8 mouse cellular contexts compared by ENCODE assay signal in the genomic region with DNA sequence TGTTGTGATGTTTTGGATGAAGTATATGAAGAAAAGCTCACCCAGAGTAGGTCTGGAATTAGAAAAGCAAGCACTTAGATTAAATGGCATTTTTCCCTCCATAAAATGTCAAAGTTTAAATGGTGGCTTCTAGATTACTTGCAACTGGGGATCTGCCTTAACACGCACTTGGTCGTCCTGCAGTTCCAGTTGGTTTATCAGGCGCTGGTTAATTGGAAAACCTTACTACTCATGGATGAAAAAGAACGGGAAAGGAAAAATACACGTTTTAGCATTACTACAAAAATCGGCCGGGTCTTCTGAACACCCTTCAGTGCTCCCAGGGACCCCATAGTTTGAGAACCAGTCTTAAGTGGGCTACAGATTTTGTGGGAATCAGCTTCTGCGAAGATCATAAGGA. TPM values are rescaled to one million over a fixed set of nuclear protein-coding genes. Genes with fewer than 3 reads are reported as not detected.
DNase-seq lines count a peak whose midpoint lies in the region; ATAC-seq and TF ChIP-seq lines count a peak whose summit lies in the region.

No protein-coding gene starts in this region.

- no peak for TF ChIP-seq POLR2A in cortical plate, adult 2 months (IDR thresholded peaks at IDR 0.05; ENCODE audit: extremely low read depth, insufficient read depth, low read length)

- DNase-seq in kidney, postnatal 14 days = no peak
- no peak for DNase-seq in adrenal gland, postnatal 4 days (ENCODE audit: low spot score in 2 of 2)
- DNase-seq in embryo, embryonic 10 days (ENCODE audit: low spot score) = no peak

- no peaks in the 10 kb centered on the region for H3K36me3 ChIP-seq in kidney, embryonic 16.5 days (ENCODE audit: insufficient read depth, low read length)
- H3K36me3 ChIP-seq in hindbrain, embryonic 15.5 days = no peaks in the 10 kb centered on the region
- H3K36me3 ChIP-seq in midbrain, embryonic 16.5 days (ENCODE audit: control insufficient read depth, insufficient read depth, low read length) = no peaks in the 10 kb centered on the region

- 24% methylated on average over 8 of the region's 8 CpGs for WGBS in kidney, embryonic 16.5 days
- 36% methylated on average over 8 of the region's 8 CpGs for WGBS in hindbrain, embryonic 15.5 days
- WGBS in midbrain, embryonic 16.5 days = 36% methylated on average over 8 of the region's 8 CpGs

- ATAC-seq in kidney, embryonic 16.5 days (ENCODE audit: low FRiP score, low TSS enrichment) = no peak
- no peak for ATAC-seq in hindbrain, embryonic 15.5 days (ENCODE audit: low FRiP score, low read depth)
- no peak for ATAC-seq in midbrain, embryonic 16.5 days
- ATAC-seq in megakaryocyte progenitor cell, adult 5-6 weeks (replicated peaks; ENCODE audit: poor library complexity) = no peak

- peak overlapping the region; percentile 89 for H3K9ac ChIP-seq in kidney, embryonic 16.5 days (replicated peaks; ENCODE audit: low read length)
- peak overlapping the region; percentile 90 for H3K9ac ChIP-seq in hindbrain, embryonic 15.5 days
- peak overlapping the region; percentile 74 for H3K9ac ChIP-seq in midbrain, embryonic 16.5 days (ENCODE audit: low read depth, low read length)

- peak overlapping the region; percentile 98 for H3K27ac ChIP-seq in kidney, embryonic 16.5 days (ENCODE audit: low read length)
- H3K27ac ChIP-seq in cortical plate, adult 2 months (ENCODE audit: insufficient read depth, low read length) = no peak overlapping the region
- H3K27ac ChIP-seq in hindbrain, embryonic 15.5 days (replicated peaks) = peak overlapping the region; percentile 91; the same call in 1 of the 2 replicates
- no peak overlapping the region for H3K27ac ChIP-seq in midbrain, embryonic 16.5 days (ENCODE audit: low read length)

- TF ChIP-seq CTCF in cortical plate, adult 2 months (IDR thresholded peaks at IDR 0.05; ENCODE audit: extremely low read depth, insufficient read depth, low read length) = no peak

- H3K9me3 ChIP-seq in kidney, embryonic 16.5 days (ENCODE audit: low read length) = no peaks in the 10 kb centered on the region
- H3K9me3 ChIP-seq in hindbrain, embryonic 15.5 days = no peaks in the 10 kb centered on the region
- no peaks in the 10 kb centered on the region for H3K9me3 ChIP-seq in midbrain, embryonic 16.5 days (replicated peaks; ENCODE audit: control insufficient read depth, low read length, poor library complexity, severe bottlenecking)

- H3K4me1 ChIP-seq in kidney, embryonic 16.5 days (ENCODE audit: insufficient read depth, low read length) = peaks cover 20% of the 10 kb centered on the region
- H3K4me1 ChIP-seq in cortical plate, adult 2 months (ENCODE audit: control insufficient read depth, insufficient read depth, low read length) = peaks cover 8% of the 10 kb centered on the region
- peaks cover 20% of the 10 kb centered on the region for H3K4me1 ChIP-seq in hindbrain, embryonic 15.5 days (replicated peaks)
- peaks cover 19% of the 10 kb centered on the region for H3K4me1 ChIP-seq in midbrain, embryonic 16.5 days (ENCODE audit: control insufficient read depth, insufficient read depth, low read length)

- no peaks in the 10 kb centered on the region for H3K27me3 ChIP-seq in kidney, embryonic 16.5 days (ENCODE audit: insufficient read depth, low read length)
- peaks cover 4% of the 10 kb centered on the region; the same call in 1 of the 2 replicates for H3K27me3 ChIP-seq in hindbrain, embryonic 15.5 days
- H3K27me3 ChIP-seq in midbrain, embryonic 16.5 days (ENCODE audit: control insufficient read depth, insufficient read depth, low read depth, low read length) = no peaks in the 10 kb centered on the region

- H3K4me3 ChIP-seq in kidney, embryonic 16.5 days (ENCODE audit: low read length) = peak overlapping the region; percentile 87
- H3K4me3 ChIP-seq in cortical plate, adult 2 months (ENCODE audit: insufficient read depth, low read length) = peak overlapping the region; percentile 43; the same call in 1 of the 2 replicates
- H3K4me3 ChIP-seq in hindbrain, embryonic 15.5 days = peak overlapping the region; percentile 73
- peak overlapping the region; percentile 66 for H3K4me3 ChIP-seq in midbrain, embryonic 16.5 days (ENCODE audit: low read depth, low read length)

- peak overlapping the region; percentile 73 for H3K4me2 ChIP-seq in kidney, embryonic 16.5 days (replicated peaks; ENCODE audit: low read depth, low read length)
- peak overlapping the region; percentile 95 for H3K4me2 ChIP-seq in hindbrain, embryonic 15.5 days
- peak overlapping the region; percentile 68 for H3K4me2 ChIP-seq in midbrain, embryonic 16.5 days (ENCODE audit: low read length)

RNA-seq across cellular contexts. Expression of gene Ubac2, which starts 0.8 kb away (rescaled TPM):
- polyA plus RNA-seq in kidney, embryonic 16.5 days (2015; fragmentation: Nextera tagmentation; extraction: Ambion mirVana) = 77.5 and 79.1 TPM in 2 replicates
- 41.5 and 41.8 TPM in 2 replicates for polyA plus RNA-seq in cortical plate, adult 2 months (2012; rRNA removed)
- 51.1 and 52.7 TPM in 2 replicates for polyA plus RNA-seq in hindbrain, embryonic 15.5 days (2015; fragmentation: Nextera tagmentation; extraction: Ambion mirVana)
- 48.5 and 50.3 TPM in 2 replicates for polyA plus RNA-seq in midbrain, embryonic 16.5 days (2015; fragmentation: Nextera tagmentation; extraction: Ambion mirVana)
- total RNA-seq in megakaryocyte progenitor cell, adult 5-6 weeks (2015) = 31.1 and 33.5 TPM in 2 replicates
- total RNA-seq in megakaryocyte progenitor cell, adult 5-6 weeks (2017) = 19.0 and 25.2 TPM in 2 replicates
- 10 to 100 TPM; 33.5 to 33.9 TPM for total RNA-seq in adrenal gland, postnatal 4 days (2021)

RNA-seq across cellular contexts. Expression of gene Gpr18, which starts 37.9 kb away (rescaled TPM):
- polyA plus RNA-seq in kidney, embryonic 16.5 days (2015; fragmentation: Nextera tagmentation; extraction: Ambion mirVana) = not detected in 2 replicates
- 0.06 TPM in 1 of 2 replicates, not detected in the other for polyA plus RNA-seq in cortical plate, adult 2 months (2012; rRNA removed)
- polyA plus RNA-seq in hindbrain, embryonic 15.5 days (2015; fragmentation: Nextera tagmentation; extraction: Ambion mirVana) = 0.19 and 0.28 TPM in 2 replicates
- 0.14 and 0.16 TPM in 2 replicates for polyA plus RNA-seq in midbrain, embryonic 16.5 days (2015; fragmentation: Nextera tagmentation; extraction: Ambion mirVana)
- total RNA-seq in megakaryocyte progenitor cell, adult 5-6 weeks (2015) = 0.68 and 2.1 TPM in 2 replicates
- total RNA-seq in megakaryocyte progenitor cell, adult 5-6 weeks (2017) = 0.34 and 1.9 TPM in 2 replicates
- total RNA-seq in adrenal gland, postnatal 4 days (2021) = under 1 TPM in 1 of 2 experiments, not detected in 1; 0.25 TPM

Comparison
In these comparisons a context has a peak if more than half of its experiments do, and no peak if none do; other contexts are left out.
1. H3K27ac ChIP-seq: peak in kidney, embryonic 16.5 days (single experiment) and hindbrain, embryonic 15.5 days (single experiment); none in cortical plate, adult 2 months (single experiment) and midbrain, embryonic 16.5 days (single experiment).
2. Peak in every context shown above with its lines, with median percentiles within 50 percentile points of each other: H3K4me2 ChIP-seq, H3K4me3 ChIP-seq and H3K9ac ChIP-seq.